Mouse (Mus musculus) MN1 (cell line): ENCODE results near the gene Gm17364.
"Not testable (repeated sequence)": the region's sequence is repeated elsewhere in the genome, so short reads cannot be mapped to it uniquely, and the experiment has no call there.

ENCODE experiments used
- DNase-seq: peaks from one replicate; pipeline ENCODE4 v3.0.0-alpha.2; 2016; ENCODE audit warnings: low spot score

Gene Gm17364

GRCm38 (mm10) chr13:41273927-41274650 lies at the start of gene Gm17364:
Gene Gm17364 (minus strand): TSS chr13:41273977.
- DNase-seq = no peak

GRCm38 (mm10) chr13:41321433-41321832 lies 47.7 kb upstream of the Gm17364 start:
- no peak for DNase-seq

- no peak for DNase-seq
Measured at GRCm38 (mm10) chr13:41320749-41321148, 47.0 kb upstream of the Gm17364 start.

GRCm38 (mm10) chr13:41302716-41303115 lies 28.9 kb upstream of the Gm17364 start:
- no peak for DNase-seq

GRCm38 (mm10) chr13:41300037-41300436 lies 26.3 kb upstream of the Gm17364 start:
- no peak for DNase-seq

- no peak for DNase-seq
Measured at GRCm38 (mm10) chr13:41298996-41299395, 25.2 kb upstream of the Gm17364 start.

GRCm38 (mm10) chr13:41298533-41298932 lies 24.8 kb upstream of the Gm17364 start:
- no peak for DNase-seq

- DNase-seq = no peak
Measured at GRCm38 (mm10) chr13:41296396-41296795, 22.6 kb upstream of the Gm17364 start.

- no peak for DNase-seq
Measured at GRCm38 (mm10) chr13:41295886-41296285, 22.1 kb upstream of the Gm17364 start.

DNA sequence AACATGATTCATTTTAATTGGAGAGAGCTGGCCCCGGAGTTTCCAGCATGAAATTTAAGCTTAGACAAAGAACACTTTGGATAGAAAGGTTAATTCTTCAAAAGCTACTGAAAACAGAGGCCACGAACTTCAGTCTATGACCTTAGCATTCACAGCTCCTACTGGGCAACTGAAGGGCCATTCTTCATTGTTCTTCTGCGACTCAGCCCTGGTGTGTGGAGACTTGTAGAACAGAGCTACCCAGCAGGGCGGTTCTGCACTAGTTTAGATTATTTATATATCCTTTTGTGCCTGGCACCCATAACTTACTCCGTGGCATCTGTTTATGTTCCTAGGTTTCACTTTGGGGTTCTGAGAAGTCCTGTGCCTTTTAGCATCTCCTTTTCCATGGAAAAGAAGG lies 19.8 kb upstream of the Gm17364 start:
- DNase-seq = no peak

DNA sequence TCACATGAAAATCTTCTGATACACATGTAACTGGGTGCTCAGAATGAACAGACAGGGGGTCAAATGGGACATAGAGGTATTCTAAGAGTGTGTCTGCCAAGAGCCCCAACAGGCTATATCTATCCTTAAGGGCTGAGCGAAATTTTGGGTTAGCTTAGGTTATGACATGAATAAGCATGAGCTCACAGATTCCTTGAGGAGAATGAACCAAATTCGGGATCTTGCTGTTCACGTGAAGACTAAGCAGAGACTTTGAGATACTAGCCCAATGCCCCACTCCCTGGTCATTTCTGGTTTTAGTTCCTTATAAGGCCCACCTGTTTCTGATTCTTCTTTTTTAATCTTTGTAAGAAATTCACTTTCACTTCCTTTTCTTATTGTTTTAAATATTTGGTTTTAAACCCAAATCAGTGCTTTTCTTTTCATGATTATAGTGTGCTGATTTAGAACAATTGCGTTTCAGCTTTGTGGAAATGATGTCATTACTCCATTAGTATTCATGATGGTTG lies 17.7 kb upstream of the Gm17364 start:
- no peak for DNase-seq

DNA sequence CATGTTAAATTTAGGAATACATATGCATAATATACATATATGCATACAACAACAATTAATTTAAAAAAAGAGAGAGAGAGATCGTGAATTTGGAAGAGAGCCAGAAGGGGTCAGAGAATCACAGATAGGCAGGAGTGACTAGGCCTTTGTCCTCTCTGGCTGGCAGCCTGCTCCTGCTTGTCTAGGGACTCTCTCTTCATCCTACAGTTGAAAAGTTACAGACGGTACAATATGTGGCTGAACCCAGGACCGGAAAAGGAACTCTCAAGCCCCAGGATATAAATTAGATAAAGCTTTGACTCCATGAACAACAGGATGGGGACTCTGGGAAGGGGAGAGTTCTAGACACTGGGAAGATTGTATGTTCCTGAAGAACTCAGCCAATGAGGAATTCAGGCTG lies 12.5 kb upstream of the Gm17364 start:
- DNase-seq = no peak

DNA sequence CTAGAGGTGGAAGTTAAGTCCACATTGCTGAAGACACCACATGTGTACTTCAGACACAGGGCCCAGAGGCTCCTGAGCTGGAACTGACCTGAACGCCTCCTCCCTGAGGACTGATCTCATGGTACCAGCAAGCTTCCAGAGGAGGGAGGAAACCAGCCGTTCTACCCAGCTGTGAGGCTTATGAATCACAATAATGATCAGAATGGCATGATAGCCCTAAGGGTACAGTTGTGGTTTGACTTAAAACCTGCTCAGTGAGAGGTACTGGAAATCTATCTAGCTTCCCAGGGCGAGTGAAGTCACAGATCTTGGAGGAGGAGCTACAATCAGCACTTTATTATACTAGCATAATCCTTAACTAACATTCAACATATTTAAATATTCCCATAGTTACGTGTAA lies 11.7 kb upstream of the Gm17364 start:
- no peak for DNase-seq

DNA sequence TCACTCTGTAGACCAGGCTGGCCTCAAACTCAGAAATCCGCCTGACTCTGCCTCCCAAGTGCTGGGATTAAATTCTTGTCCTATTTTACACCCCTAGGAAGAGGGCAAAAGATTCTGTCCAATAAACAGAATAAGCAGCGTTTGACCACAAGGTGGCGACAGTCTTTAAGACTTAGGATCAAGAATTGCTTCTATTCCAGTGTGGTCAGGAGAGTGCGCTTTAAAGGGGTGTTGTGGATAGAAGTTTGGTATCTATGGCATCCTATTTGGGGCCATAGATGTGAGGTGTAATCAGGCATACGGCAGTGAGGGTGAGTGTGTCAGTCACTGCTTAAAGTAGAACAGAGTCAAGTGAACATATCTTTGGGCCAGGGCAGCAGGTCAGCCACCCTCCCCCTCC lies 9.5 kb upstream of the Gm17364 start:
- DNase-seq = peak; percentile 65

DNA sequence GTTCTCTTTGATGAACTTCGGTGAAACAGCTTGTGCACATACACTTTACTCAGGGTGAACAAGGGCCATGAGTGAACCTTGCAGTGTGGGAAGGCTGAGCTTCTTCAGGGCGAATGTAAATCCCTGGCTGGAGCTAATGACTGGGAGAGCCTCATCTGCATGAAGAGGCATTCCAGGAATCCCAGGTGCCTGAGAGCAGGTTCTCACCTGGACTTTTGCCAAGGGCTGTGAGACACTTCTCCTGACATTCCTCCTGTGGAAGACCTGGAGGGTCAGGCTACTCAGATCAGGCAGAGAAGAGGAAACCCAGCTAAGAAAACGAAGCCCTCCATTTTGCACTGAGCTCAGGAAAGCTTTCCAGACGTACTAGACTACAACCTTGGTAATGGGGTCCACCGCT lies 6.9 kb upstream of the Gm17364 start:
- DNase-seq = no peak

GRCm38 (mm10) chr13:41267827-41268408 lies 5.9 kb downstream of the Gm17364 start:
- no peak for DNase-seq

DNA sequence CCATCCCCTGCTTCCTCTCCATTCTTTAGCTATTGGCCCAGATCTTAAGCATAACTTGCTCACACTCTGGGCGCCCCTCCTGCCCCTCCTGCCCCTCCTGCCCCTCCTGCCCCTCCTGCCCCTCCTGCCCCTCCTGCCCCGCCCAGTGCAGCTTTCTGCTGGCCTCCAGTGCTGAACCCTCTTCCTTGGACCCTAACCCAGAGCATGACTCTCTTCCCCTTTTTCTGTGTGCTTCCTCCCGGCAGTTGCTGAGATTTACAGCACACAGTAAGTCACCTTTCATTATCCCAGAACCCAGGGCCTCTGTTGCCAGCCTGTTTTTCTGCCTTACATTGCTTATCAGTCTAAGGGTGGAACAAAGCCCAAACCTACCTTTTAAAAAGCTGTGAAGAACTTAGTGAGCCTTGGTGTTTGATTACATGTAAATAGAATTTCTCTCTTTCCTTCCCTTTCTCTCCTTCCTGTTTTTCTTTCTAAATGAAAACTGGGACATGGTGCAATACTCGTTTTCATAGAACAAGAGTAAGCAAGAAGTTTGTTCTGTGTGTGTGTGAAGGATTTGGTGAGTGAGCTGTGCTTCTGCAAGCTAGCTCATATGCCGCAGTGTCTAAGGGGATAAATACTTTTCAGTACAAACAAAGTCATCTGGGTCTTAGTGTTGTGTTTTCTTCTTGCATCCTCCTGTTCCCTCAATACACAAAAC lies 10.3 kb downstream of the Gm17364 start:
- no peak for DNase-seq

GRCm38 (mm10) chr13:41261617-41262016 lies 12.2 kb downstream of the Gm17364 start:
- DNase-seq = not testable (repeated sequence)

DNA sequence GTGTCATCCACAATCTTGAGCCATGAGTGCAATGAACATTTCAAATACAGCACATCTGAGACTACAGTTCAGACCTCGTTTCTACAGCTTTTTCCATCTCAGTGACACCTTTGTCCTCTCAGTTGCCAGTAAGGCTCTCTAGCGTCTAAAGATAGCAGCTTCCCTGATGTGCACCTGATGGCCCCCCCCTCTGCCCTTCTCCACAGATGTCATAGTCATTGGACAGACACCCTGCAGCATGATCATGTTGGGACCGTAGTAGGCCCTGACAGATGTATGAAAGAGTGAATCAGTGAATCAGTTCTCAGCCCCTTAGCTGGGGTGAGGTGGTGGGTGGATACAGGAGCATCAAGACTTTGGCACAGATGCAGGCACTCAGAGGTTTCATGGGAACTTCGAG lies 15.9 kb downstream of the Gm17364 start:
- DNase-seq = no peak

- DNase-seq = no peak
Measured at GRCm38 (mm10) chr13:41256962-41257361, 16.8 kb downstream of the Gm17364 start.

DNA sequence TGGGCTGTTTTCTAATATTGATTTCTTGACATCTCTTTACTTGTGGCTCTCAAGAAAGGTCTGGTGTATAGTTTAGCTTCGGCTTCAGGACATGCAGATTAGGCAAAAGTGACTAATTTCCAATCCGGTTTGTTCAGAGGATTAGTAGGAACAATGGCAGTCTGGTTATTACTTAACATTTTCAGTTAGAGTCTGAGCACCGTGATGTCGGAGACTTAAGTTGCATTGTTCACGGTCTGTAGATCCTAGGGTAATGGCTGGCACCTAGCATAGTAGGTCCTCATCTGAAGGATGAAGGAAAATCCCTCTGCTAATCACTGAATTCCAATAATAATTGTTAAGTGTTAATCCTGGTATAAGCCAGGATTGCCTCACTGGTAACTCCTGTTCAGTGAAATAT lies 17.7 kb downstream of the Gm17364 start:
- no peak for DNase-seq

- no peak for DNase-seq
Measured at GRCm38 (mm10) chr13:41252736-41253135, 21.0 kb downstream of the Gm17364 start.

DNA sequence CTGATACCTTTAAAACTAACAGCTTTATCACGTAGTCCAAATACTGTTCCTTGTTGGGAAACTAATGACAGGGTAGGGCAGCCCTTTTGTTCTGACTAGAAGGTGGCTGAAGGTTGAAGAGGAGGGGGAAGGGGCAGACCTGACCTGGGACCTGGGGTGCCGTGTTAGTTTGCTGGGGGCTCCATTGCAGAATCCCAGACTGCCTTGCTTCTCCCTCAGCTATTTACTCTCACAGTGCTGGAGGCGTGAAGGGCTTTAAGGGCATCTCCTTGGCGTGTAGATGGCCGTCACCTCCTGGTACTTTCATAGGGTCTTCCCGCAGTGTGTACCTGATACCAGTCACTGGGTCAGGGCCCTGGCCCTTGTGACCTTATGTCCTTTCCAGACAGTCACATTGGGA lies 21.6 kb downstream of the Gm17364 start:
- DNase-seq = no peak
